Mouse (Mus musculus): ENCODE data around the gene Fau. TPM values are rescaled to one million over a fixed set of nuclear protein-coding genes. Genes with fewer than 3 reads are reported as not detected.

The Fau gene
- polyA plus RNA-seq, 1 experiment from 2014 or later = 785 TPM

GRCm38 (mm10) chr19:6023059-6023458 lies 34.6 kb upstream of the Fau start:
- Histone ChIP-seq H3K4me3 (ENCODE audit: low read depth, low read length) (no peak overlapping the region), H3K9ac (ENCODE audit: low read length) (no peak overlapping the region), H3K4me1 (ENCODE audit: control insufficient read depth, insufficient read depth, low read length) (no peaks in the 10 kb centered on the region), H3K36me3 (ENCODE audit: control insufficient read depth, insufficient read depth, low read length) (no peaks in the 10 kb centered on the region), H3K27ac (ENCODE audit: low read depth, low read length) (no peak overlapping the region), H3K4me2 (ENCODE audit: low read length) (no peak overlapping the region), H3K27me3 (replicated peaks; ENCODE audit: control insufficient read depth, insufficient read depth, low read length) (no peaks in the 10 kb centered on the region), H3K9me3 (replicated peaks; ENCODE audit: control insufficient read depth, low read length) (no peaks in the 10 kb centered on the region)
- 65% methylated on average over 8 of the region's 8 CpGs for WGBS
- DNase-seq (ENCODE audit: low spot score) = no peak
- ATAC-seq = no peak

DNA sequence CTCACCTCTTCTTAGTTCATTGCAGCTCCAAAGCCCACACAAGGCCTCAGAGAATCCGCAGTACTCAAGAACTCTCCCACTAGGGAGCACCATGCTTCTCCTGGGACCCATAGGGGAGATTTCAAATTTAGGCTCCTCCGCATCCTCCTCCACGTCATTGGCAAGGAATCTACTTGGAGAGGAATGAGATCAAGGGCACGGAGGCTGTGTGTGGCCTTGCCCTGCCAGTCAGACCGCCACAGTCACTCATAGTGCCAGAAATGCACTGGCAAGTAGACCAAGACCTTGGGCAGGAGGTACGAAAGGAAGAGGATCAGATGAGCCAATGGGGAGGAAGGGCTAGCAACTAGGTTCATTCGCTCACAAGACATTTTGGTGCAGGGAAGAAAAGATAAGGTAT lies 33.7 kb upstream of the Fau start:
- Histone ChIP-seq H3K27ac (ENCODE audit: low read depth, low read length) (no peak overlapping the region), H3K9ac (ENCODE audit: low read length) (no peak overlapping the region), H3K4me2 (ENCODE audit: low read length) (no peak overlapping the region), H3K9me3 (replicated peaks; ENCODE audit: control insufficient read depth, low read length) (no peaks in the 10 kb centered on the region), H3K27me3 (replicated peaks; ENCODE audit: control insufficient read depth, insufficient read depth, low read length) (no peaks in the 10 kb centered on the region), H3K36me3 (ENCODE audit: control insufficient read depth, insufficient read depth, low read length) (no peaks in the 10 kb centered on the region), H3K4me3 (ENCODE audit: low read depth, low read length) (no peak overlapping the region), H3K4me1 (ENCODE audit: control insufficient read depth, insufficient read depth, low read length) (no peaks in the 10 kb centered on the region)
- ATAC-seq (no peak), DNase-seq (ENCODE audit: low spot score) (no peak)
- 86% methylated on average over 7 of the region's 7 CpGs for WGBS

DNA sequence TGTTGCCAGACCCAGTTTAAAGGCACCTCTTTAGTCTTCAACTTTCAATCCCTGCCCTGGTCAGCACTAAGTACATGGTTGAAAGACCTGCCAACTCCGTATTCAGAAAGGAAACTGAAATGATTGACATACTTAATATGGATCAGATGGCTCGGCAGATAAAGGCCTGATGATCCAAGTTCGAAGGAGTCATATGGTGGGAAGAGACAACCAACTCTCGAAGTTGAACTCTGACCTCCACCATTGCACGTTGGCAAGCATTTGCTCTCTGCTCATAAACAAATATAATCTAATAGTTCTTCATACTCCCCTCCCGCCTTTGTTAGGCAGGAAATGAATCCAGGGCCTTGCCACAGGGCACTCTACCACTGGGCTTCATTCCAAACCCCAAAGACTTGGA lies 28.7 kb upstream of the Fau start:
- ATAC-seq (no peak), DNase-seq (ENCODE audit: low spot score) (no peak)
- Histone ChIP-seq H3K27me3 (replicated peaks; ENCODE audit: control insufficient read depth, insufficient read depth, low read length) (no peaks in the 10 kb centered on the region), H3K4me2 (ENCODE audit: low read length) (no peak overlapping the region), H3K9me3 (replicated peaks; ENCODE audit: control insufficient read depth, low read length) (no peaks in the 10 kb centered on the region), H3K27ac (ENCODE audit: low read depth, low read length) (no peak overlapping the region), H3K4me1 (ENCODE audit: control insufficient read depth, insufficient read depth, low read length) (no peaks in the 10 kb centered on the region), H3K4me3 (ENCODE audit: low read depth, low read length) (no peak overlapping the region), H3K36me3 (ENCODE audit: control insufficient read depth, insufficient read depth, low read length) (no peaks in the 10 kb centered on the region), H3K9ac (ENCODE audit: low read length) (no peak overlapping the region)
- WGBS = 91% methylated on average over 6 of the region's 6 CpGs

DNA sequence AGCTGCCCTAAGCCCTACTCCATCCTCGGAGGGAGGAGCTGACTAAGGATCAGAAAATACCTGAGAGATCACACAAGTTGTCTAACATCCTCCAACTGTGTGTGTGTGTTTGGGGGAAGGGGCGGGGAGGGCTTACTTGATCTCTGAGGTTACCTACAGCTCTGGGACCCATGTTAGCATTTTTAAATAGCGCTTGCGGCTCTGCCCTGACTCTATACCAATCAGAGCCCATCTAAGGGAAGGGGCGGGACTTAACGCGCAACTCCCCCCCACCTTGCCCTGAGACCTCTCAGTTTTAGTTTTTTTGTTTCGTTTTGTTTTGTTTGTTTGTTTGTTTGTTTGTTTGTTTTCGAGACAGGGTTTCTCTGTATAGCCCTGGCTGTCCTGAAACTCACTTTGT lies 28.2 kb upstream of the Fau start:
- no peak overlapping the region for H3K27ac ChIP-seq (ENCODE audit: low read depth, low read length)

GRCm38 (mm10) chr19:6030520-6031280 lies 26.9 kb upstream of the Fau start:
- DNase-seq (ENCODE audit: low spot score) (no peak), ATAC-seq (no peak)
- Histone ChIP-seq H3K27ac (ENCODE audit: low read depth, low read length) (no peak overlapping the region), H3K27me3 (replicated peaks; ENCODE audit: control insufficient read depth, insufficient read depth, low read length) (no peaks in the 10 kb centered on the region), H3K9me3 (replicated peaks; ENCODE audit: control insufficient read depth, low read length) (no peaks in the 10 kb centered on the region), H3K36me3 (ENCODE audit: control insufficient read depth, insufficient read depth, low read length) (no peaks in the 10 kb centered on the region), H3K4me2 (ENCODE audit: low read length) (no peak overlapping the region), H3K4me1 (ENCODE audit: control insufficient read depth, insufficient read depth, low read length) (no peaks in the 10 kb centered on the region), H3K9ac (ENCODE audit: low read length) (no peak overlapping the region), H3K4me3 (ENCODE audit: low read depth, low read length) (no peak overlapping the region)
- WGBS = 74% methylated on average over 14 of the region's 14 CpGs

More for the DNA sequence above, 28.2 kb upstream of the Fau start:
- Histone ChIP-seq H3K36me3 (ENCODE audit: control insufficient read depth, insufficient read depth, low read length) (no peaks in the 10 kb centered on the region), H3K9ac (ENCODE audit: low read length) (no peak overlapping the region), H3K4me1 (ENCODE audit: control insufficient read depth, insufficient read depth, low read length) (no peaks in the 10 kb centered on the region), H3K4me3 (ENCODE audit: low read depth, low read length) (no peak overlapping the region), H3K9me3 (replicated peaks; ENCODE audit: control insufficient read depth, low read length) (no peaks in the 10 kb centered on the region), H3K4me2 (ENCODE audit: low read length) (no peak overlapping the region), H3K27me3 (replicated peaks; ENCODE audit: control insufficient read depth, insufficient read depth, low read length) (no peaks in the 10 kb centered on the region)
- 80% methylated on average over 9 of the region's 9 CpGs for WGBS
- ATAC-seq (no peak), DNase-seq (ENCODE audit: low spot score) (no peak)

DNA sequence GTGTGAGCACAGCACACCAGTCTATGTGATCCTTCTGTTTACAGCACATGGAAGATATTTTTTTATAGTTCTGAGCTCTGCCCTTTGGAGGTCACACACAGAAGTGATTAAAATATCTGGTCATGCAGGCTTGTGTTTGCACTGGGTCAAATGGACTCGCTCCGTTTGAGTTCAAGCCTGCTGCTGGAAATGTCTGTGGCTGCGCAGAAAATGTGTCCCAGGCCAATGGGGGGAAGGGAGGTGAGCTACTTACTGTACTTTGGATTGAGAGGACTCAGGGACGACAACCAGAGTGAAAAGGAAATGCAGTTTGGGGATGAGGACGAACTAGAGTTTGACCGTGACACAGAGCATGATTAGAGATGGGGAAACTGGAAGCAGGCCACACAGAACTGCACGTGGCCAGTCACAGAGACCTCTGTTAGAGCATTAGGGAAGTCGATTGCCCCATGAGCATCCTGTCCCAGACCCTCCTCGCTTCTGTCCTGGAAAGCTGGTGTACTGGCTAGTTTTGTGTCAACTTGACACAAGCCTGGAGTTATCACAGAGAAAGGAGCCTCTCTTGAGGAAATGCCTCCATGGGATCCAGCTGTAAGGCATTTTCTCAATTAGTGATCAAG lies 21.6 kb upstream of the Fau start:
- Histone ChIP-seq H3K36me3 (ENCODE audit: control insufficient read depth, insufficient read depth, low read length) (no peaks in the 10 kb centered on the region), H3K4me3 (ENCODE audit: low read depth, low read length) (no peak overlapping the region), H3K9ac (ENCODE audit: low read length) (no peak overlapping the region), H3K27ac (ENCODE audit: low read depth, low read length) (no peak overlapping the region), H3K27me3 (replicated peaks; ENCODE audit: control insufficient read depth, insufficient read depth, low read length) (no peaks in the 10 kb centered on the region), H3K4me2 (ENCODE audit: low read length) (no peak overlapping the region), H3K4me1 (ENCODE audit: control insufficient read depth, insufficient read depth, low read length) (no peaks in the 10 kb centered on the region), H3K9me3 (replicated peaks; ENCODE audit: control insufficient read depth, low read length) (no peaks in the 10 kb centered on the region)
- DNase-seq (ENCODE audit: low spot score) (no peak), ATAC-seq (no peak)
- 81% methylated on average over 9 of the region's 9 CpGs for WGBS

DNA sequence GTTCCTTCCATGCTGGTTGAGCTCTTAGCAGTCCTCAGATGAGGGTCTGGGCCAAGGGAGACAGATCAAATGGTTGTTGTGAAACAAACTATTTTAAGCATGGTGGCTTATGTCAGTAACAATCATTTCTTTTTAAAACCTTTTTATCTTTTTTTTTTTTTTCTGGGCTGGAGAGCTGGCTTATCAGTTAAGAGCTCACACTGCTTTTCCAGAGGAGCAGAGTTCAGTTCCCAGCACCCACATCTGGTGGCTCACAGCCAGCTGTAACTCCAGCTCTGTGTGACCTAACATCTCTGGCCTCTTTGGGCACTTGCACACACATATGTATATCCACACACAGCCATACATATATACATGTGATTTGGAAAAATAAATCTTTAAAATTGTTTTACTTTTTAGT lies 19.9 kb upstream of the Fau start:
- no peaks in the 10 kb centered on the region for H3K27me3 ChIP-seq (replicated peaks; ENCODE audit: control insufficient read depth, insufficient read depth, low read length)
- no peaks in the 10 kb centered on the region for H3K36me3 ChIP-seq (ENCODE audit: control insufficient read depth, insufficient read depth, low read length)
- H3K4me1 ChIP-seq (ENCODE audit: control insufficient read depth, insufficient read depth, low read length) = no peaks in the 10 kb centered on the region
- no peaks in the 10 kb centered on the region for H3K9me3 ChIP-seq (replicated peaks; ENCODE audit: control insufficient read depth, low read length)
- no peak for DNase-seq (ENCODE audit: low spot score)
- no peak overlapping the region for H3K4me2 ChIP-seq (ENCODE audit: low read length)
- no peak overlapping the region for H3K4me3 ChIP-seq (ENCODE audit: low read depth, low read length)
- no peak overlapping the region for H3K27ac ChIP-seq (ENCODE audit: low read depth, low read length)
- no peak for ATAC-seq
- no peak overlapping the region for H3K9ac ChIP-seq (ENCODE audit: low read length)

GRCm38 (mm10) chr19:6038326-6038725 lies 19.3 kb upstream of the Fau start:
- Histone ChIP-seq H3K4me3 (ENCODE audit: low read depth, low read length) (no peak overlapping the region), H3K27me3 (replicated peaks; ENCODE audit: control insufficient read depth, insufficient read depth, low read length) (no peaks in the 10 kb centered on the region), H3K27ac (ENCODE audit: low read depth, low read length) (no peak overlapping the region), H3K9ac (ENCODE audit: low read length) (no peak overlapping the region), H3K9me3 (replicated peaks; ENCODE audit: control insufficient read depth, low read length) (no peaks in the 10 kb centered on the region), H3K4me1 (ENCODE audit: control insufficient read depth, insufficient read depth, low read length) (no peaks in the 10 kb centered on the region), H3K4me2 (ENCODE audit: low read length) (no peak overlapping the region), H3K36me3 (ENCODE audit: control insufficient read depth, insufficient read depth, low read length) (no peaks in the 10 kb centered on the region)
- DNase-seq (ENCODE audit: low spot score) (no peak), ATAC-seq (no peak)
- WGBS = 81% methylated on average over 7 of the region's 7 CpGs

- Histone ChIP-seq H3K9me3 (replicated peaks; ENCODE audit: control insufficient read depth, low read length) (no peaks in the 10 kb centered on the region), H3K4me1 (ENCODE audit: control insufficient read depth, insufficient read depth, low read length) (no peaks in the 10 kb centered on the region), H3K4me2 (ENCODE audit: low read length) (no peak overlapping the region), H3K27ac (ENCODE audit: low read depth, low read length) (no peak overlapping the region), H3K4me3 (ENCODE audit: low read depth, low read length) (no peak overlapping the region), H3K36me3 (ENCODE audit: control insufficient read depth, insufficient read depth, low read length) (no peaks in the 10 kb centered on the region), H3K9ac (ENCODE audit: low read length) (no peak overlapping the region), H3K27me3 (replicated peaks; ENCODE audit: control insufficient read depth, insufficient read depth, low read length) (no peaks in the 10 kb centered on the region)
- no peak for ATAC-seq
- DNase-seq (ENCODE audit: low spot score) = no peak
Observed at GRCm38 (mm10) chr19:6040002-6040401, 17.6 kb upstream of the Fau start.
